Mouse (Mus musculus) cerebellum, adult 18-20 months (tissue): ENCODE measurements around the gene Slc12a9.
A peak's percentile ranks its signal among the peaks of the same experiment; 100 is the strongest.

Source experiments
- DNase-seq, 2 experiments: peaks; one replicate each; pipeline ENCODE4 v3.0.0; 2021

The Slc12a9 gene

GRCm38 (mm10) chr5:137333512-137334174, at the start of gene Slc12a9:
Gene Slc12a9 (minus strand): TSS chr5:137333597.
- peak; percentile 95 to 96 for DNase-seq

DNA sequence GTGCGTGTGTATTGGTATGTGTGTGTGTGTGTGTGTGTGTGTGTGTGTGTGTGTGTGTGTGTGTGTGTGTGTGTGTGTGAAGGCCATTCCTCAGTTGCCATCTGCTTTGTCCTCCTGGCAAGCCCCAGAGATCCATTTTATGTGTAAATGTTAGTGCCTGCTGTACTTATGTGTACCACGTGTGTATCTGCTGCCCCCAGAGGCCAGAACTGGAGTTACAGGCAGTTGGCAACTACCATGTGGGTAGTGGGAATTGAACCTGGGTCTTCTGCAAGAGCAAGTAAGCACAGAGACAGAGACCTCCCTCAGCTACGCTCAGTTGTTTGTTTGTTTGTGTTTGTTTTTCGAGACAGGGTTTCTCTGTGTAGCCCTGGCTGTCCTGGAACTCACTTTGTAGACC, 47.8 kb upstream of the Slc12a9 start:
- peak; percentile 47 to 51 for DNase-seq

DNA sequence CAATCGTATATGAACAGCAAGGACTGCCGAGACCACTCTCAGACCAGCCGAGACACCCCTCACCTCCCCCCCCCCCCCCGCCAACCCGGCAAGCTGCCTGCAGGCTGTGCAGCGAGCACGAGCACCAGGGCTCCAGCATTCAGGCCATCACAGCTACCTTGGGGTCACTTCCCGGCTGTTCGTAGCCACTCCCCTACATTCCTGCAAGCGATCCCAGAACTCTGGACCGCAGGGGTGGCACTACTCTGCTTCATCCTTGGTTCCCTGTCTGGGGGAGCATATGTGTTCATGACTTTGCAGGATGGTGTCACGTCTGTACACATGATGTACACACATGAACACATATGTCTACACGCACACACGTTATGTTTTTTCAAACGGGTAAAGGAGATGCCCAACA, 44.2 kb upstream of the Slc12a9 start:
- DNase-seq, result no peak

- no peak for DNase-seq
Measured at GRCm38 (mm10) chr5:137377176-137377575, 43.8 kb upstream of the Slc12a9 start.

- DNase-seq, result no peak
Measured at GRCm38 (mm10) chr5:137376722-137377121, 43.3 kb upstream of the Slc12a9 start.

DNA sequence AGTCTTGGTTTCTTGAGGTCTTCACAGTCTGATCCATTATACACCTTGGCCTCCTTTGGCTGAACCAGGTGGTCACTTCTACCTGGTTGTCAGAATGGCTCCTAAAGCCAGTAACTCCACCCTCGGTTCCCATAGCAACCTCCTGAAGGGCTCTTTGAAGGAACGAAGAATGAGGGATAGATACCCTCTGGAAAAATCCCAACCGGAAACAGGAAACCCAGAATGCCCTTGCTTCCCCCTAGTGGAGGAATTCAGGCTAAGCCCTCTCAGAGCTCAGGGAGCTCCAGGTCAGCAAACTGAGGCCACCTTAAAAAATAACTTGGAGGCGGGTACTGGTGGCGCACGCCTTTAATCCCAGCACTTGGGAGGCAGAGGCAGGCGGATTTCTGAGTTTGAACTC, 42.8 kb upstream of the Slc12a9 start:
- DNase-seq, result no peak

GRCm38 (mm10) chr5:137375627-137376026, 42.2 kb upstream of the Slc12a9 start:
- DNase-seq, result no peak

DNA sequence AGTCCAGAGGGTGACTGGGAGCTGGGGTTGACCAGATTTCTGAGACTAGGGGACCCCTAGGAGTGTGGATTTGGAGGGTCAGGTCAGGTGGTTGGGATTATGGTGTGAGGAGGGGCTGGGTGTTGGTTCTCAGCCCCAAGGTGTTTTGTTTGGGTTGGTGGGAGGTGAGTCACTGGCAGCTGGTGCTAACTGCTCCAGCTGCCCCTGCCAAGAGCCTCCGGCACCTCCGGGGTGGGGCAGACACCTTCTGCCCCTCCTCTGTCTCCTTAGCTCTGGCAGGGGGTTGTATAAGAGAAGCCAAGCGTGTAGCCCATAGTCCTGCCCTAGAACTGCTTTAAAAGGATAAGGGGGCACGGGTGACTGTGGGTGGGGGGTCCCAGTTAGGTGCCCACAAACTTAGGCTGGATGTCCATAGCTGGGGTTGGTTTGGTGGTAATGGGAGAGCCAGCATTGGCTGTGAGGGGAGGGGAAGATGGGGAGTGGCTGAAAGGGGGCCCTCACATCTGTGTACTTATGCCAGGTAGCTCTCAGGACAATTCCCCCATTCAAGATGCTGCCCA, 41.2 kb upstream of the Slc12a9 start:
- no peak for DNase-seq

GRCm38 (mm10) chr5:137373371-137373950, 40.1 kb upstream of the Slc12a9 start:
- DNase-seq, result no peak

DNA sequence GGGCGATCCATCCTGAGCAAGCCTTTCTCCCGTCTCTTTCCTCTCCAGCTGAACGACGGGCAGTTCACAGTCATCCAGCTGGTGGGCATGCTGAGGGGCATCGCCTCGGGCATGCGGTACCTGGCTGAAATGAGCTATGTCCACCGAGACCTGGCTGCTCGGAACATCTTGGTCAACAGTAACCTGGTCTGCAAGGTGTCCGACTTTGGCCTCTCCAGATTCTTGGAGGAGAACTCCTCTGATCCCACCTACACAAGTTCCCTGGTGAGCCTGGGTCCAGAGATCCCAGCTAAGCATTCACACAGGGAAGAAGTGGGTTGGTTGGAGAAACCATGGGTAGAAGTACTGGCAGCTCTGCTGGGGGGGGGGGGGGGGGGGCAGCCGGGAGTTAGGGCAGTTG, 36.3 kb upstream of the Slc12a9 start:
- DNase-seq, result no peak

DNA sequence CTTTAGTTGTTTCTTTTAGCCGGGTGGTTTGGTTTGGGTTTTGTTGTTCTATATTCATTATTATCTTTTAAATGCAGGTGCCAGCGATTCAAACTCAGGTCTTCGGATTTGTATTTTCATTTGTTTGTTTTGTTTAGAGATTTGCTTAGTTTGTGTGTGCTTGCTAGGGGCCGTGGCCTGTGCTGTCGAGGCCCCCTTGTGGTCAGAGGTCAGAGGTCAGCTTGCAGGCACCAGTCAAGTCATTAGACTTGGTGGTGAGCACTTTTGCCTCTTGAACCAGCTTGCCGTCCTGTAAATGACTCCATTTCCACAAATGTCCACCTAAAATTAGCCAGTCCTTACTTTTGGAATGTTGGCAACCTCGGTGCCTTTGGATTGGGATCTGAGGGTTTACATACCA, 25.0 kb upstream of the Slc12a9 start:
- DNase-seq, result no peak

DNA sequence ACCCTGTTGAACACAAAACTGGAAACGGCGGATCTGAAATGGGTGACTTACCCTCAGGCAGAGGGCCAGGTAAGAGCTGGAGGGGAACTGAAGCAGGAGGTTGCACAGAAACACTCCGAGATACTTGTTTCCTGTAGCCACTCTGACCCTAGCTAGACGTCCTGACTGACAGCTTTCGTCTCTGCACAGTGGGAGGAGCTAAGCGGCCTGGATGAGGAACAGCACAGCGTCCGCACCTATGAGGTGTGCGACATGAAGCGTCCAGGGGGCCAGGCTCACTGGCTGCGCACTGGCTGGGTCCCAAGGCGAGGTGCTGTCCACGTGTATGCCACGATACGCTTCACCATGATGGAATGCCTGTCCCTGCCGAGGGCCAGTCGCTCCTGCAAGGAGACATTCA, 20.7 kb upstream of the Slc12a9 start:
- no peak for DNase-seq

DNA sequence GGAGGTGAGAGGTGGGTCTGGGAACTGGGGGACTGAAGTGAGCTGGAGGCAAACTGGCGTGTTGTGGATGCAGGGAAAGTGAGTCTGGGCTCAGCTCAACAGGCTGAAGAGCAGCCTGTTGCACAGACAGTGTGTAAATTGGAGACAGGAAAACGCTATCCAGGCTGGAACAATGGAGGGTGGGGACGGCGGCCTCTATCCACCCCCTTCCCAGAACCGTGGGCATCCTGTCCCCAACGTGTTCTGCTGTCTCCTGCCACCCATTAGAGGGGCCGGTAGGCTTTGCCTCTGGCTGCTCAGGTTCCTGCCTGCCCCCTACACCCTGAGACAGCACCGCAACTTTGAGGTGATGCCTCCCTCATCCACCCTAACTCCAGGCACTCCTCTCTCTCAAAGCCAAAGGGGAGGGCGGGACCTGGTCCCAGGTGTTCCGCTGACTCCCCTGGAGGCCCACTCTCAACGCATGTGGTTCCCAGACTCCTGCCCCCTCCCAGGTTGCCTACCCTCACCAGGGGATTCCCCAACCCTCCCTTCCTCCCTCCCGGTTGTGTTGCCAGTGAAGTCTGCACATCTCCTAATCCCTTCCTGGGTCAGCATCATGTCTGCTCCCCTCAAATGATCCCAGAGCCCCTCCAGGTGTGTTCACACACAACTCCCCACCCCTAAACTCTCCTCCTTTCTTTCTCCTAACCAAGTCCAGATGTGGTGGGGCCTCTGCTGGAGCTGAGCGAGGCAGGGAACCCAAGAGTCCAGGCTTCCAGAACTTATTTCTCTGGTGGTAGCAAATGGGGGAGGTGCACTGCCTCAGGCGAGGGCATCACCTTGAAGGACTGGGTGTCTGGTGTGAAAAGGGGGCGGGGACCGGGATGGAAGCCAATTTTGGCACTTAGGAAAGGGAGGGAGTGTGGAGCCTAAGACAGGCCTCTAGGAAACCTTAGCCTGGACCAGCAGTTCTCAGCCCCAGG, 18.9 kb upstream of the Slc12a9 start:
- no peak for DNase-seq

DNA sequence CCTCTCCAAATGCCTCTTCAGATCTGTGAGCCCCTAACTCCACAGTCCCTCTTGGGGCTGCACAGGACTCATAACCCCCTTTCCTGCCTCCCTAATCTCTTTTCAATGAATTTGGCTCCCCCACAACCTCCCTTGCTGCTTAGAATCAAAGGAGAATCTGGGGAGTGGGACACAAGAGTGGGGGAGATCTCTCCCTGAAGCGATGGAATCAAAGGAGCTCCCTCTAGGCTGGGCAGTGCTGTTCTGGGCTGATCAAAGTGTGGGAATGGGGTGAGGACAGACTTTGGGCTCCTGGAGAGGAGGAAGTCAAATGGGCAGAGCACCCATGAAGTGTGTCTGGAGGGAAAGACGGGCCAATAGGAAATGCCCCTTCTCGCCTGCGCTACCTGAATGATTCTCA, 18.0 kb upstream of the Slc12a9 start:
- DNase-seq, result no peak

GRCm38 (mm10) chr5:137351058-137351380, 17.6 kb upstream of the Slc12a9 start:
- no peak for DNase-seq

- no peak for DNase-seq
Measured at GRCm38 (mm10) chr5:137350205-137351057, 17.0 kb upstream of the Slc12a9 start.

DNA sequence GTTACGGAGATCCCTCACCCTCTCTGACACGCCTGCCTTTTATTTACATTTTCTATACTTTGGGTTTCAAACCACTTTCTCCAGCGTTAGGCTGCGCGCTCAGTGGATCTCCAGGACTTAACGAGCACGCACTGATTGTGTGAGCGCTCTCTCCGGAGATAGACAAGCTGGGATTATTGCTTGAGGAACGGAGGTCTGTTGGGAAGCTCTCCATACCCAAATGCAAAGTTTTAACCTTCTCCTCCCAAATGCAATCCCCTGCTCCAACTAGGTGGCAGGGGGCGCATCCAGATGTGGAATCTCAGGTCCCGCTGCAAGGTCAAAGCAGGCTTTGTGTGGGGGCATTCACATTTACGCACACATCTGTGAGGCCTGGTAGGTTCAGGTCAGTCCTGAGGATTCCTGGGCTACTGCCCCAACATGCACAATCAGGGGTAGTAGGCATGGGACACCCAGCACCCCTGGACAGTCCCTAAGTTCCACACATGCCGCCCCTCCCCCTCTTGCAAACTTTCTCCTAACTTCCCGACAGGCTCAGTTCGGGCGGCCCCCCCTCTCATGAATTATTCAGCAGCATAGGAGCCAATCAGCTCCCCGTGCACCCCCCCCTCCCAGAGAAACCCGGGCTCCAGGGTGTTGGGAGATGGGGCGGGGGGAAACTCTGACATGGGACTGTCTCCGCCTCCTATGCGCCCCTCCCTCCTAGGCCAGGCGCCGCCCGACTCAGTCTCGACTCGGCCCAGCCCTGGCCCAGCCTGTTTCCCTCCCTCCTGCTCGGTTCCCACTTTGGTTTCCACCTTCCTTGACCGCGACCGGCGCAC, 16.2 kb upstream of the Slc12a9 start, which contains the start of gene Ephb4:
Ephb4 (plus strand) TSS at position 726 of the 821 bp plus-strand sequence.
- peak in 1 of 2 experiments; percentile 42 for DNase-seq

- no peak for DNase-seq
Measured at GRCm38 (mm10) chr5:137348482-137349383, 15.3 kb upstream of the Slc12a9 start.

GRCm38 (mm10) chr5:137347856-137348255, 14.5 kb upstream of the Slc12a9 start:
- no peak for DNase-seq

DNA sequence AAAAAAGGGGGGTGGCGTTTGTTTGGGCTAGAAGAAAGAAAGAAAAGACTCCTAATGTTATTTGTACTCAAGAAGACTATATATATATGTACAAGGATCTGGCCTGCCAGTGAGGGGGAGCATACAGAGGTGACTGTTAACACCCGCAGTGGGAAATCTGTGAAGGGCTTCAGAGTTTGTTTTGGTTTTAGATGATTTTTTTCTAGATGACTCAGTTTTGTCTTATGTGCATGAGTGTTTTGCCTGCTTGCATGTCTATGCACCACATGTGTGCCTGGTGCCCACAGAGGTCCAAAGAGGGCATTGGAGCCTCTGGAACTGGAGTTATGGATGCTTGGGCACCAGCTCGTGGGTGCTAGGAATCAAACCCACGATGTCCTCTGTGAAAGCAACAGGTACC, 13.6 kb upstream of the Slc12a9 start:
- DNase-seq, result no peak
